Mouse (Mus musculus) liver, adult 2 months (tissue): ENCODE results near the gene Ltbp4.

ENCODE experiments used
- CTCF ChIP-seq: fragments of 200-500 bp; IDR thresholded peaks from 2 replicates; pipeline ENCODE4 v1.5.1; 2011; ENCODE audit warnings: low read depth, low read length, control low read depth
- POLR2A ChIP-seq: fragments of 200-500 bp; IDR thresholded peaks from 2 replicates; pipeline ENCODE4 v1.6.1; 2011; ENCODE audit warnings: low read length, control low read depth; ENCODE audit not compliant: insufficient read depth; ENCODE audit errors: extremely low read depth

GRCm38 (mm10) chr7:27354783-27355182 is 17.3 kb upstream of the Ltbp4 start:
- TF ChIP-seq CTCF, result no peak
- no peak for TF ChIP-seq POLR2A
